In the genomic region with DNA sequence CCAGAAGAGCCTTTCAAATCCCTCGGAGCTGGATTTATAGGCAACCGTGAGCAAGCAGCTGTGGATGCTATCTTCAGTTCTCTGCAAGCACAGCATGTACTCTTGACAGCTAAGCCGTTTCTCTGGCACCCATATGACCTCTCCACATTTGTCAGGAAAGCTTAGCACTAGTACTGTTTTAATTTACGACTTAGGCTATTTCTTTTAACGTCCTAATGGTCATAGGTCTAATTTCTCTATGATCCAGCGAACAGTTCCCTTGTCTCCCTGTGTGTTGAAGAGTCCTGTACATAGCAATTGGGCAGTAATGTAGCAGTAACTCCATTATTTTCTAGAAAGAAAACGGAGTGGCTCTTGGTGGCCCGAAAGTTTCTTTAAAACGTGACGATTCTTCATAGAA, we compare ENCODE assay signal across 23 mouse cellular contexts.
DNase-seq lines count a peak whose midpoint lies in the region; ATAC-seq lines count a peak whose summit lies in the region.
"Had no signal": no experiment of that assay in that cellular context is flagged by ENCODE, and none has a peak within 500 bp of the region (broad histone marks: within the 10 kb centered on the region; RNA-seq: fewer than 3 reads in every experiment).

No protein-coding gene starts in this region.

- 87% methylated on average over 10 of the region's 10 CpGs for WGBS in midbrain, embryonic 11.5 days
- WGBS in midbrain, embryonic 10.5 days: 87% methylated on average over 10 of the region's 10 CpGs

- no peak overlapping the region for H3K4me3 ChIP-seq in midbrain, embryonic 11.5 days (ENCODE audit: low read depth, low read length)
- no peak overlapping the region for H3K4me3 ChIP-seq in midbrain, embryonic 10.5 days
- H3K4me3 ChIP-seq: embryonic facial prominence, embryonic 12.5 days; embryonic facial prominence, embryonic 15.5 days; hindbrain, embryonic 13.5 days had no signal

- no peaks in the 10 kb centered on the region for H3K4me1 ChIP-seq in midbrain, embryonic 11.5 days (ENCODE audit: control insufficient read depth, insufficient read depth, low read length)
- H3K4me1 ChIP-seq in midbrain, embryonic 10.5 days: no peaks in the 10 kb centered on the region
- H3K4me1 ChIP-seq: embryonic facial prominence, embryonic 12.5 days; embryonic facial prominence, embryonic 15.5 days; hindbrain, embryonic 13.5 days had no signal

- no peaks in the 10 kb centered on the region for H3K36me3 ChIP-seq in midbrain, embryonic 11.5 days (ENCODE audit: control insufficient read depth, insufficient read depth, low read length)
- H3K36me3 ChIP-seq in midbrain, embryonic 10.5 days: no peaks in the 10 kb centered on the region
- H3K36me3 ChIP-seq: embryonic facial prominence, embryonic 12.5 days; embryonic facial prominence, embryonic 15.5 days; hindbrain, embryonic 13.5 days had no signal

- ATAC-seq in midbrain, embryonic 11.5 days (ENCODE audit: low FRiP score): no peak
- ATAC-seq: CD4-positive, CD25-positive, alpha-beta regulatory T cell, adult 4 months; forebrain, embryonic 14.5 days; forebrain, postnatal 0 days; hindbrain, embryonic 16.5 days; inflammation-experienced regulatory T-cells, adult 6 months had no signal

- no peak overlapping the region for H3K9ac ChIP-seq in midbrain, embryonic 11.5 days (ENCODE audit: low read length)
- H3K9ac ChIP-seq: embryonic facial prominence, embryonic 12.5 days; embryonic facial prominence, embryonic 15.5 days; forebrain, postnatal 0 days; hindbrain, embryonic 13.5 days had no signal

- no peaks in the 10 kb centered on the region for H3K27me3 ChIP-seq in midbrain, embryonic 11.5 days (ENCODE audit: control insufficient read depth, insufficient read depth, low read length)
- H3K27me3 ChIP-seq in midbrain, embryonic 10.5 days (ENCODE audit: low read depth, poor library complexity, severe bottlenecking): no peaks in the 10 kb centered on the region
- H3K27me3 ChIP-seq: embryonic facial prominence, embryonic 12.5 days; embryonic facial prominence, embryonic 15.5 days; hindbrain, embryonic 13.5 days had no signal

- no peaks in the 10 kb centered on the region for H3K9me3 ChIP-seq in midbrain, embryonic 11.5 days (ENCODE audit: control insufficient read depth, low read length)
- no peaks in the 10 kb centered on the region for H3K9me3 ChIP-seq in midbrain, embryonic 10.5 days (replicated peaks)
- H3K9me3 ChIP-seq: embryonic facial prominence, embryonic 12.5 days; embryonic facial prominence, embryonic 15.5 days; hindbrain, embryonic 13.5 days had no signal

- no peak overlapping the region for H3K27ac ChIP-seq in midbrain, embryonic 11.5 days (ENCODE audit: low read depth, low read length)
- H3K27ac ChIP-seq in midbrain, embryonic 10.5 days (replicated peaks): no peak overlapping the region
- H3K27ac ChIP-seq: embryonic facial prominence, embryonic 12.5 days; embryonic facial prominence, embryonic 15.5 days; hindbrain, embryonic 13.5 days had no signal

- H3K4me2 ChIP-seq in midbrain, embryonic 11.5 days: no peak overlapping the region
- H3K4me2 ChIP-seq: embryonic facial prominence, embryonic 12.5 days; embryonic facial prominence, embryonic 15.5 days; heart, embryonic 11.5 days; hindbrain, embryonic 13.5 days had no signal

- DNase-seq in gastrocnemius, postnatal 25 days: peak; percentile 29
- DNase-seq in gastrocnemius, postnatal 4 days (ENCODE audit: low spot score in 2 of 2): no peak
- DNase-seq in midbrain, embryonic 11.5 days (ENCODE audit: low spot score, missing footprints): peak; percentile 59
- DNase-seq in midbrain, embryonic 10.5 days (ENCODE audit: low spot score): no peak
- peak; percentile 78 for DNase-seq in skeletal muscle tissue, adult 2 months (ENCODE audit: low read depth, low spot score)
- no peak for DNase-seq in urinary bladder, postnatal 4 days (ENCODE audit: low spot score in 2 of 2)
- DNase-seq: adrenal gland, adult 2 months; adrenal gland, postnatal 14 days; cerebellum, adult 11 months; cerebellum, adult 2 months; cerebellum, adult 9-11 months; cerebellum, postnatal 25 days; forebrain, postnatal 0 days; gastrocnemius, postnatal 14 days; heart, adult 11 months had no signal

Comparison
In these comparisons a context has a peak if more than half of its experiments do, and no peak if none do; other contexts are left out.
1. DNase-seq: peak in gastrocnemius, postnatal 25 days (single experiment), midbrain, embryonic 11.5 days (single experiment) and skeletal muscle tissue, adult 2 months (single experiment); none in gastrocnemius, postnatal 4 days (0 of 2), midbrain, embryonic 10.5 days (single experiment) and urinary bladder, postnatal 4 days (0 of 2).